Mouse (Mus musculus) MEL (cell line): ENCODE results near the gene Mier2.

Experiments
- CHD2 ChIP-seq: IDR thresholded peaks from 2 replicates; pipeline ENCODE4 v1.6.1; 2011; ENCODE audit warnings: low read length, improper control_type of control experiment
- CTCF ChIP-seq, 3 experiments: IDR thresholded peaks in 2 of 3; conservative IDR thresholded peaks in 1 of 3; 2 replicates each; pipeline ENCODE4 v1.5.1; 2011 to 2012; ENCODE audit warnings: low read length in 3 of 3, low read depth in 2 of 3, mild to moderate bottlenecking in 2 of 3, improper control_type of control experiment in 1 of 3, inconsistent platforms in 1 of 3, mixed read lengths in 1 of 3, moderate library complexity in 1 of 3; ENCODE audit not compliant: control insufficient read depth in 1 of 3, insufficient read depth in 1 of 3, poor library complexity in 1 of 3, severe bottlenecking in 1 of 3
- ELF1 ChIP-seq: IDR thresholded peaks from 2 replicates; pipeline ENCODE4 v1.6.1; 2014; ENCODE audit warnings: low read depth, mild to moderate bottlenecking, inconsistent platforms, low read length, improper control_type of control experiment, moderate library complexity
- EP300 ChIP-seq, 2 experiments: IDR thresholded peaks; 2 replicates each; pipeline ENCODE4 v1.6.1; 2011; ENCODE audit warnings: improper control_type of control experiment in 2 of 2, low read length in 2 of 2, low read depth in 1 of 2, mild to moderate bottlenecking in 1 of 2
- GATA1 ChIP-seq: IDR thresholded peaks from 2 replicates; pipeline ENCODE4 v1.6.1; 2011; ENCODE audit warnings: low read depth, low read length, improper control_type of control experiment
- KAT2A ChIP-seq: conservative IDR thresholded peaks from 2 replicates; pipeline ENCODE4 v1.6.1; 2012; ENCODE audit warnings: low read depth, low read length, improper control_type of control experiment, inconsistent platforms
- POLR2AphosphoS2 ChIP-seq: IDR thresholded peaks from 2 replicates; pipeline ENCODE4 v1.6.1; 2011; ENCODE audit warnings: low read length, improper control_type of control experiment
- SIN3A ChIP-seq: IDR thresholded peaks from 2 replicates; pipeline ENCODE4 v1.6.1; 2012; ENCODE audit warnings: low read length, improper control_type of control experiment, inconsistent platforms
- TAL1 ChIP-seq: IDR thresholded peaks from 2 replicates; pipeline ENCODE4 v1.6.1; 2012; ENCODE audit warnings: mild to moderate bottlenecking, inconsistent platforms, low read length, moderate library complexity, mixed read lengths
- USF1 ChIP-seq: IDR thresholded peaks from 2 replicates; pipeline ENCODE4 v1.6.1; 2014; ENCODE audit warnings: low read depth, mild to moderate bottlenecking, inconsistent platforms, low read length, improper control_type of control experiment, moderate library complexity
- USF2 ChIP-seq, 2 experiments: IDR thresholded peaks; 2 replicates each; pipeline ENCODE4 v1.6.1; 2011 to 2012; ENCODE audit warnings: improper control_type of control experiment in 2 of 2, low read length in 2 of 2, borderline replicate concordance in 1 of 2, inconsistent platforms in 1 of 2, low read depth in 1 of 2, mild to moderate bottlenecking in 1 of 2; ENCODE audit not compliant: insufficient read depth in 1 of 2

DNA sequence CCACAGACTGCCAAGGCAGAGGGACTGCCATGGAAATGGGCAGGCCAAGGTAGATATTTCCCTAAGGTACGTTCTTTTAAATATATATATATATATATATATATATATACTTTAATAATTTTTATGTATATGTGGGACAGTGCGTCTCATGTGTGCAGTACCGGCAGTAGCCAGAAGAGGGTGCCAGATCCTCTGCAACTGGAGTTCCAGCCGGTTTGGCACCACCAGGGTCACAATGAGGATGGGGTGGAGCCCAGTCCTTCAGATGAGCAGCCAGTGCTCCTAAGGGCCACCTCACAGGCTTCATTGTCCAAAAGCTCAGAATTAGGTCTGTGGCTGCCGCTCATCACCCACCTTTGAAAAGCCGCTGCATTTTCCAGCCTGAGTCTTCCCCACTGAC lies 25.8 kb upstream of the Mier2 start:
- TF ChIP-seq USF1 (no peak), CTCF (IDR thresholded peaks at IDR 0.05 in 2 of 3, conservative IDR thresholded peaks at IDR 0.05 in 1 of 3; ENCODE audit: control insufficient read depth in 1 of 3, insufficient read depth in 1 of 3, low read depth in 2 of 3, low read length in 3 of 3, poor library complexity in 1 of 3, severe bottlenecking in 1 of 3) (peak; percentile 68 to 80 (median 68)), USF2 (IDR thresholded peaks at IDR 0.05; ENCODE audit: borderline replicate concordance in 1 of 2, insufficient read depth in 1 of 2, low read depth in 1 of 2, low read length in 2 of 2) (no peak), EP300 (IDR thresholded peaks at IDR 0.05; ENCODE audit: low read depth in 1 of 2, low read length in 2 of 2) (no peak), TAL1 (no peak), GATA1 (no peak), ELF1 (no peak), POLR2AphosphoS2 (no peak), CHD2 (no peak), KAT2A (no peak), SIN3A (no peak)
